11 mouse cellular contexts compared by ENCODE assay signal in the genomic region with DNA sequence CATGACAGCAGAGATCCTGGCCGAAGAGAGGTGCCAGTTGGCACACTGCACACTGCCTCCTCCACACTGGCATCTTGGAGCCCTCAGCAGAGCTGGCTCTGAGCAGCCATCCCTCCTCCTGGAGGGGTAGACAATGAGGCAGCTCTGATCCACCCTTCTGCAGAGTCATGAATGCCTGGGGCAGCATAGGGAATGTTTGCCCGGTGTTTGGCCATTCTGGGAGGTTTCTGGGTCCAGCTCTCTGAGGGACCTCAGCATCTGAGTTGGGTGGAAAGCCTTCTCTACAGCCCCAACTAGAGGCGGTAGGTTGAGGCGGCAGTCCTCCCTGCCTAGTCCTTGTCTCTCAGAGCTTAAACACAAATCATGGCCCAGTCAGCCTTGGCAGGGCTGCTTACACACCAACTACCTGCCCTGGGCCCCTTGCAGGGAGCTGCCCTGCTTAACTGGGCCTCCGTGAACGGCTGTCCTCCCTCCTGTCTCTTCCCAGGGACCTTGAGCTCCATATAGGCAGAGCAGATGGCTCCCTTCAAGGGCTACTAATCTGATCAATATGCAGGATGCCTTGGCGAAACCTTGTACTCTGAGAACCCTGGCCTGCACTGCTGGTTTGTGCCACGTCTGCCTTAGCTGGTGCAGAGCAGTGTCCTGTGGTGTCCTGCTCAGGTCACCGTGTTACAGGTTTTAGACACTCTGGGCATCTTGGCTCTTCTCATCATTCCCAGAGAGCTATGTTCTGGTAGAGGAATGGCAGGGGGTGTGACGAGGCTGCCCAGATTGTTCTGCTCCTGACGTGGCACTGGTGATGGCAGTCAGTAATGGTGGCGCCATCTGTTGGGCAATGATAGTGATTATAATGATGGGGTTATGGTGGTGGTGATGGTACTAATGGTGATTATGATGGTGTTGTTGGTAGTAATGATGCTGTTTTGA. TPM values are rescaled to one million over a fixed set of nuclear protein-coding genes. Genes with fewer than 3 reads are reported as not detected.
DNase-seq lines count a peak whose midpoint lies in the region; ATAC-seq and TF ChIP-seq lines count a peak whose summit lies in the region.
"Had no signal": no experiment of that assay in that cellular context is flagged by ENCODE, and none has a peak within 500 bp of the region (broad histone marks: within the 10 kb centered on the region; RNA-seq: fewer than 3 reads in every experiment).

No protein-coding gene starts in this region.

- WGBS in neural tube, embryonic 13.5 days: 62% methylated on average over 12 of the region's 12 CpGs

- intact Hi-C loops in gastrocnemius, adult 2 months (cut with DNase I): loop anchor here (5.0 kb wide), 1 partner anchor 240 kb away; no protein-coding TSS in a partner anchor
- intact Hi-C loops in gastrocnemius, postnatal 36 days (cut with DNase I): no loop called here

- H3K4me2 ChIP-seq in neural tube, embryonic 13.5 days: no peak overlapping the region
- H3K4me2 ChIP-seq: heart, embryonic 13.5 days had no signal

- peak; percentile 19; the same call in 1 of the 2 replicates for ATAC-seq in neural tube, embryonic 13.5 days (ENCODE audit: low read depth)
- peak; percentile 14; the same call in 1 of the 2 replicates for ATAC-seq in monocyte, adult 5-6 weeks (replicated peaks; ENCODE audit: insufficient number of reproducible peaks, low FRiP score, low TSS enrichment, poor library complexity, severe bottlenecking)
- ATAC-seq: Patski had no signal

- H3K36me3 ChIP-seq in neural tube, embryonic 13.5 days: 0 out of 2 replicates have a peak, but pooled peaks cover 7% of the 10 kb centered on the region

- no peak overlapping the region for H3K9ac ChIP-seq in neural tube, embryonic 13.5 days
- H3K9ac ChIP-seq: heart, embryonic 13.5 days had no signal

- H3K27me3 ChIP-seq in neural tube, embryonic 13.5 days: no peaks in the 10 kb centered on the region
- H3K27me3 ChIP-seq: megakaryocyte, embryonic 14.5 days; Patski had no signal

- peak; percentile 51 for TF ChIP-seq CTCF in gastrocnemius, adult 2 months (IDR thresholded peaks at IDR 0.05)

- peak; percentile 34 for DNase-seq in gastrocnemius, adult 2 months
- DNase-seq in gastrocnemius, postnatal 36 days: no peak
- no peak for DNase-seq in neural tube, embryonic 10.5 days (ENCODE audit: extremely low spot score, low spot score)
- DNase-seq in cerebellum, adult 9-11 months: peak; percentile 97
- DNase-seq in heart, adult 9 months (ENCODE audit: low spot score in 2 of 2): no peak
- no peak for DNase-seq in adrenal gland, adult 18-20 months (ENCODE audit: low spot score in 2 of 2)

- H3K4me1 ChIP-seq in neural tube, embryonic 13.5 days (replicated peaks): peaks cover 15% of the 10 kb centered on the region; the same call in 1 of the 2 replicates

- H3K27ac ChIP-seq in gastrocnemius, adult 2 months: no peak overlapping the region
- H3K27ac ChIP-seq in neural tube, embryonic 13.5 days (replicated peaks): no peak overlapping the region; the same call in 1 of the 2 replicates
- H3K27ac ChIP-seq: heart, embryonic 13.5 days had no signal

- no peak overlapping the region for H3K4me3 ChIP-seq in gastrocnemius, adult 2 months
- no peak overlapping the region for H3K4me3 ChIP-seq in neural tube, embryonic 13.5 days
- H3K4me3 ChIP-seq: heart, embryonic 13.5 days; megakaryocyte, embryonic 14.5 days had no signal

- no peaks in the 10 kb centered on the region for H3K9me3 ChIP-seq in neural tube, embryonic 13.5 days

RNA-seq across cellular contexts. Expression of a gene that starts 50.3 kb away (rescaled TPM):
- 10 to 100 TPM; 56.9 to 68.9 TPM for total RNA-seq in gastrocnemius, adult 2 months (2021)
- 10 to 100 TPM; 51.0 to 52.6 TPM for total RNA-seq in gastrocnemius, postnatal 36 days (2021)
- polyA plus RNA-seq in neural tube, embryonic 13.5 days (2015; fragmentation: Nextera tagmentation; extraction: Ambion mirVana): 106 and 119 TPM in 2 replicates
- 57.1 to 117 TPM (median 73.5 TPM) in 3 replicates for total RNA-seq in monocyte, adult 5-6 weeks (2017)
- 100 to 1,000 TPM in 1 of 2 experiments, 10 to 100 TPM in 1; 97.0 to 117 TPM for total RNA-seq in adrenal gland, adult 18-20 months (2021)

RNA-seq across cellular contexts. Expression of a gene that starts 59.1 kb away (rescaled TPM):
- total RNA-seq in gastrocnemius, adult 2 months (2021): 1 to 10 TPM; 1.9 to 3.8 TPM
- total RNA-seq in gastrocnemius, postnatal 36 days (2021): 1 to 10 TPM; 2.0 to 2.5 TPM
- 2.5 and 2.6 TPM in 2 replicates for polyA plus RNA-seq in neural tube, embryonic 13.5 days (2015; fragmentation: Nextera tagmentation; extraction: Ambion mirVana)
- 432 to 527 TPM (median 505 TPM) in 3 replicates for total RNA-seq in monocyte, adult 5-6 weeks (2017)
- total RNA-seq in adrenal gland, adult 18-20 months (2021): 10 to 100 TPM in 1 of 2 experiments, 1 to 10 TPM in 1; 9.8 to 13.3 TPM

Comparison
In these comparisons a context has a peak if more than half of its experiments do, and no peak if none do; other contexts are left out.
1. DNase-seq: peak in gastrocnemius, adult 2 months (single experiment) and cerebellum, adult 9-11 months (single experiment); none in gastrocnemius, postnatal 36 days (0 of 2), neural tube, embryonic 10.5 days (single experiment), heart, adult 9 months (0 of 2) and adrenal gland, adult 18-20 months (0 of 2).
2. RNA of a gene that starts 59.1 kb away (total RNA-seq): 432 to 527 TPM in monocyte, adult 5-6 weeks; 9.8 to 13.3 TPM in adrenal gland, adult 18-20 months, 1.9 to 3.8 TPM in gastrocnemius, adult 2 months and 2.0 to 2.5 TPM in gastrocnemius, postnatal 36 days; every median in the first group is over 10 times any median in the second.